Mouse (Mus musculus) heart, postnatal 0 days (tissue): ENCODE results near the gene Pxylp1. TPM values are rescaled to one million over a fixed set of nuclear protein-coding genes. Genes with fewer than 3 reads are reported as not detected.

ENCODE experiments used
- ATAC-seq: fragments of 200-750 bp; cut with Nextera tagmentation; 2 replicates; pipeline ENCODE4 v1.8.0; 2017; ENCODE audit warnings: low read depth, moderate number of reproducible peaks, moderate library complexity; ENCODE audit not compliant: insufficient read depth
- DNase-seq: peaks from one replicate; pipeline ENCODE4 v3.0.0-alpha.2; 2016; ENCODE audit warnings: low spot score
- H3K27ac ChIP-seq: fragments of 300-500 bp; sonication (generic); 2 replicates; pipeline ENCODE4 v1.5.1; 2014; ENCODE audit warnings: low read depth, mild to moderate bottlenecking
- H3K27me3 ChIP-seq: fragments of 300-500 bp; sonication (generic); 2 replicates; pipeline ENCODE4 v1.6.1; 2014; ENCODE audit warnings: low read length, mixed read lengths; ENCODE audit not compliant: control insufficient read depth, insufficient read depth
- H3K36me3 ChIP-seq: fragments of 300-500 bp; sonication (generic); replicated peaks from 2 replicates; pipeline ENCODE4 v1.6.1; 2014; ENCODE audit warnings: low read length, mixed read lengths; ENCODE audit not compliant: control insufficient read depth, insufficient read depth
- H3K4me1 ChIP-seq: fragments of 300-500 bp; sonication (generic); 2 replicates; pipeline ENCODE4 v1.6.1; 2014; ENCODE audit warnings: antibody characterized with exemption; ENCODE audit not compliant: control insufficient read depth, insufficient read depth
- H3K4me2 ChIP-seq: fragments of 300-500 bp; sonication (generic); 2 replicates; pipeline ENCODE4 v1.6.1; 2014; ENCODE audit warnings: low read depth, mild to moderate bottlenecking, low read length, moderate library complexity
- H3K4me3 ChIP-seq: fragments of 300-500 bp; sonication (generic); 2 replicates; pipeline ENCODE4 v1.5.1; 2014; ENCODE audit warnings: low read depth, low read length
- H3K9ac ChIP-seq: fragments of 300-500 bp; sonication (generic); replicated peaks from 2 replicates; pipeline ENCODE4 v1.6.1; 2014; ENCODE audit warnings: low read depth, low read length, mixed read lengths
- H3K9me3 ChIP-seq: fragments of 300-500 bp; sonication (generic); replicated peaks from 2 replicates; pipeline ENCODE4 v1.6.1; 2016; ENCODE audit warnings: low read length; ENCODE audit not compliant: control insufficient read depth
- CTCF ChIP-seq: IDR thresholded peaks from 2 replicates; pipeline ENCODE4 v1.5.1; 2016; ENCODE audit warnings: antibody characterized with exemption, control low read depth, low read depth
- EP300 ChIP-seq: IDR thresholded peaks from 2 replicates; pipeline ENCODE4 v1.6.1; 2016; ENCODE audit warnings: antibody characterized with exemption, low read depth
- WGBS: fragments of 180-500 bp; shearing (Covaris S2); extraction: QIAGEN DNeasy Blood & Tissue Kit; methylation state at CpG from one replicate; pipeline ENCODE4 v1.1.7; 2014; 5-methylcytosine and 5-hydroxymethylcytosine counted together
- polyA plus RNA-seq: library from polyadenylated mRNA; unstranded; fragments of >200 nt; fragmentation: Nextera tagmentation; extraction: Ambion mirVana; gene quantifications from 2 replicates; pipeline ENCODE4 v1.2.1, GENCODE M21; 2015
- total RNA-seq: library from RNA; depleted of rRNA; stranded (reverse); fragments of >200 nt; gene quantifications from 2 replicates; pipeline ENCODE4 v1.2.3, GENCODE M21; 2014; ENCODE audit warnings: low replicate concordance

Pxylp1 gene
- total and polyA plus RNA-seq, 2 experiments from 2014 or later: 14.4 to 89.9 TPM

DNA sequence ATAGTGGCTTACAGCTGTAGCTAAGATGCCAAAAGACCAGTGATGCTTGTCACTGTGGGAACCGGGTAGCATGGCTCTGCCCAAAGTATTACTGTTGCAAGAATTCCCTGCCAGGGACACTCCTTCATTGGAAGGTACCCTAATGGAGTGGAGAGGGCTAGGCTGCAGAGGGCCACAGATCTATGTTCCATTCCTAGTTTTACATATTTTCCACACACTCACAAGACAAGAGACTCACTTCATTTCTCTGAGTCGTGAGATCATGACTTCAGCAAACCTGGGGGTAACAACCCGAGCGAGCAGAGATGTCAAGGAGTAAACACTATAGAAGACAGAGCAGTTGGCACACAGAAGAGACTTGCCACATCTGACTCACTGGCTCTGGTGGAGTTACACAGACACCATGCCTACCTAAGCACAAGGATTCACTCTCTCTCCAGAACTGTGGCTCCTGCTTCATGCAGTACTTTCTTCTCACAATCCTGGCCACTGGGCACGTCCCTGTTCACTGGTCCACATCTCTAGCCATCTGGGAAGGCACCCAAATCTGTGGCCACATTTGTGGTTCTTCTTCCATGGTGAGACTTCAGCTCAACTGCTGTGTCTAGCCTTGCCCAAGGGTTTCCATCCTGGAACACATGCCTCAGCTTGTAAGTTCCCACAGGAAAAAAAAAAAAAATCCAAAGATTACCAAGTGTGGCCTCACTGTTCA is 31.9 kb downstream of the Pxylp1 start:
- Histone ChIP-seq H3K4me1 (peaks cover 14% of the 10 kb centered on the region), H3K36me3 (no peaks in the 10 kb centered on the region), H3K9ac (no peak overlapping the region), H3K27ac (no peak overlapping the region), H3K4me2 (no peak overlapping the region), H3K4me3 (no peak overlapping the region), H3K9me3 (no peaks in the 10 kb centered on the region), H3K27me3 (no peaks in the 10 kb centered on the region)
- WGBS: 88% methylated on average over 5 of the region's 5 CpGs
- TF ChIP-seq EP300 (no peak), CTCF (no peak)
- ATAC-seq (no peak), DNase-seq (no peak)

DNA sequence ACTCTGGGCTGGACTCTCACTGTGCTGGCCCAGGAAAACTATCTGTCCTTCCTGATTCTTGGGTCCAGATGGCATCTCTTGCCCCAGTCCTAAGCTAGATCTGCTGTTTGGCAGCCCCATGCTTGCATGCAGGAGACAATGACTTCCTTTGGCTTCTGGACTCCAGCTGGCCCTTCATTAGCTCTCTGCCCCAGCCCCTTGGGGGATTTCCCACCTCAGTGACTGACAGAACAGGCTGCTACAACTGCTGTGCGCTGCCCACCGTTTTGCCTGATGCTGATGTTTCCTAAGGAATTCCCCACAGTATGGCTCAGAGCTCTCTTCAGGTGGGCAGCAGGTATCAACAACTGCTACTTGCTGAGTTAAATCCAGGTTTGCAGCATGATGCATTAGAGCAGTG is 33.4 kb downstream of the Pxylp1 start:
- ATAC-seq: no peak

DNA sequence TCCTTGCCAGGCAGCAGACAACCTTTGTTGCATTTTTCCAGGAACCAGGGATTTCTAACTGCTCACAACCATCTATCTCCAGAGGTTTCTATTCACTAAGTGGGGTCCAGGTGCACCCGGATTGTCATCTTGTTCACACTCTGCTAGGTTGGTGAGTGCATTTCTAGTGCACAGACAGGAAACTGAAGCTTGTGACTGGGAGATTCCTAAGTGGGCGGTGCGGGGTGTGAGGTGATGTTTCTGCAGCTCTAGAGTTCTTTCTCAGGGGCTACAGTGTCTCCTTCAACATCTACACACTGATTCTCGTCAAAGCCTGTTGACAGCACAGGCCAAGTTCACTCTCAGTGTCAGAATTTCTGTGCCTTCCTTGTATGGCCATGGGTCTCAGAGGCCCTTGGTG is 34.6 kb downstream of the Pxylp1 start:
- Histone ChIP-seq H3K9ac (no peak overlapping the region), H3K9me3 (no peaks in the 10 kb centered on the region), H3K36me3 (0 out of 2 replicates have a peak, but pooled peaks cover 5% of the 10 kb centered on the region), H3K27me3 (no peaks in the 10 kb centered on the region), H3K4me2 (no peak overlapping the region), H3K4me3 (no peak overlapping the region), H3K27ac (no peak overlapping the region), H3K4me1 (peaks cover 11% of the 10 kb centered on the region)
- DNase-seq (no peak), ATAC-seq (no peak)
- TF ChIP-seq EP300: no peak
- TF ChIP-seq CTCF: no peak
- 53% methylated on average over 4 of the region's 4 CpGs for WGBS

More for the DNA sequence above, 33.4 kb downstream of the Pxylp1 start:
- H3K4me3 ChIP-seq: no peak overlapping the region
- H3K36me3 ChIP-seq: 0 out of 2 replicates have a peak, but pooled peaks cover 5% of the 10 kb centered on the region
- H3K27me3 ChIP-seq: no peaks in the 10 kb centered on the region
- 61% methylated on average over 2 of the region's 2 CpGs for WGBS
- peaks cover 11% of the 10 kb centered on the region for H3K4me1 ChIP-seq
- no peak for DNase-seq
- H3K27ac ChIP-seq: no peak overlapping the region
- TF ChIP-seq CTCF (no peak), EP300 (no peak)
- no peaks in the 10 kb centered on the region for H3K9me3 ChIP-seq
- no peak overlapping the region for H3K9ac ChIP-seq
- H3K4me2 ChIP-seq: no peak overlapping the region

DNA sequence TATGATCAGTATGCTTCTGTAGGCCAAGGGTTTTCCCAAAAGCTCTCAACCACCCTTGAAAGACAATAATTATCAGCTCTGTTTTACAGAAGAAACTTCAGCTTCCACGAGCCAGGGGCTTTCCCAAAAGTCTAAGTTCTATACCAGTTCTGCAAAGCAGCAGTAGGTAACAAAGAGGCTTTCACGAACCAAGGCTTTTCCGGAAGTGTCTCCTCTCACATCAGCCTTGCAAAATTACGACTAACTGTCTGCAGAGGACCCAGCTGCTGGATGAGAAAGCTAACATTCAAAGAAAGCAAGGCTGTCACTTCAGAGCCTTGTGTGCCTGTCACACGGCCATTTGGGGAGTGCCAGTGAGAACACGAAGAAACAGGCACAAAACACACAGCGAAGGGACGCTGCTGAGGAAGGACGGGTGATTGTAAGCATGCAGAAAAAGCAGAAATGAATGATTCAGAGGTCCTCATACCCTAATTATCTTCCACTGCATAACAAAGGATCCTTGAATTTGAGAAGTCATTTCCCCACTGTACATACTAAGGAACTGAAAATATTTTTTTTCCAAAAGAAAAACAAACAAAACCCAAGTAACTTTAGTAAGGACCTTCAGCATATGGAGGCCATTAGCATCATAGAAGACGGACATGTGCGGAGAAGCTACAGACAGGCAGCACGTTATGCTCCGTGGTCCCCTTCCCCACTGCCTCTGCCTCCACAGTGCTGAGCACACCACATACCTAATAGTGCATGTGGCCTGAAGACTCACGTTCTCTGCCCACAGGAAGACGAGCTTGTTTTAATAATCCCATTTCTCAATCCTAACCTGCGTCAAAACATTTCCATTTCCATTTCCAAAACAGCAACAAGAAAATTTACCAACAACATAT is 38.9 kb downstream of the Pxylp1 start:
- no peak for ATAC-seq
- no peaks in the 10 kb centered on the region for H3K27me3 ChIP-seq
- no peak for DNase-seq
- H3K4me3 ChIP-seq: no peak overlapping the region
- no peaks in the 10 kb centered on the region for H3K4me1 ChIP-seq
- 0 out of 2 replicates have a peak, but pooled peaks cover 5% of the 10 kb centered on the region for H3K36me3 ChIP-seq
- 85% methylated on average over 16 of the region's 16 CpGs for WGBS
- H3K27ac ChIP-seq: no peak overlapping the region
- no peak overlapping the region for H3K4me2 ChIP-seq
- no peak overlapping the region for H3K9ac ChIP-seq
- H3K9me3 ChIP-seq: no peaks in the 10 kb centered on the region
- TF ChIP-seq CTCF (no peak), EP300 (no peak)

DNA sequence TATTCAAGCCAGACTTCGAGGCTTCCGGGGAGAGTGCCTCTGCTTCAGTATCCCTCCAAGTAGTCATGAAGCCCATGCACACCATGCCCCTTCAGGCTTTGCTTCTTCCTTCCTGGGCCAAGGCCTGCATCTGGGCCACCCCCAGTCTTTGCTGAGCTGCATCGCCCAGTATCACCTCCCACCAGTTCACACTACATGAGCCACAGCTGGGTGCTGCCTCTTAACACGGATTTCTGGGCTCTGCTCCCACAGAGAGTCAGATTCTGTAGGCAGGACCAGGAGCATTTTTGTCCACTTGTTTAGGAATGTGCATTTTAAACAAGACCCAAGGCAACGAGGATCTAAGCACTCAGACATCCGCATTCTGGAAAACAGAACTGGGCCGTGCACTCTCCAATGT is 40.8 kb downstream of the Pxylp1 start:
- Histone ChIP-seq H3K9ac (no peak overlapping the region), H3K27ac (no peak overlapping the region), H3K4me2 (no peak overlapping the region), H3K36me3 (0 out of 2 replicates have a peak, but pooled peaks cover 5% of the 10 kb centered on the region), H3K27me3 (no peaks in the 10 kb centered on the region), H3K4me1 (no peaks in the 10 kb centered on the region), H3K4me3 (no peak overlapping the region), H3K9me3 (no peaks in the 10 kb centered on the region)
- TF ChIP-seq EP300: no peak
- no peak for TF ChIP-seq CTCF
- ATAC-seq (no peak), DNase-seq (no peak)
- WGBS: 64% methylated on average over 7 of the region's 7 CpGs
